Mouse (Mus musculus) hindlimb bud, embryonic 11.5 days (tissue): Measurements from ENCODE around the gene Crhr2.

Experiments
- DNase-seq: peaks from one replicate; pipeline ENCODE4 v3.0.0-alpha.2; 2012; ENCODE audit warnings: low read depth, low spot score; ENCODE audit errors: extremely low spot score

Crhr2 gene

GRCm38 (mm10) chr6:55132794-55133193, at the start of gene Crhr2:
Gene Crhr2, minus strand, starts transcription at chr6:55133016.
- no peak for DNase-seq

DNA sequence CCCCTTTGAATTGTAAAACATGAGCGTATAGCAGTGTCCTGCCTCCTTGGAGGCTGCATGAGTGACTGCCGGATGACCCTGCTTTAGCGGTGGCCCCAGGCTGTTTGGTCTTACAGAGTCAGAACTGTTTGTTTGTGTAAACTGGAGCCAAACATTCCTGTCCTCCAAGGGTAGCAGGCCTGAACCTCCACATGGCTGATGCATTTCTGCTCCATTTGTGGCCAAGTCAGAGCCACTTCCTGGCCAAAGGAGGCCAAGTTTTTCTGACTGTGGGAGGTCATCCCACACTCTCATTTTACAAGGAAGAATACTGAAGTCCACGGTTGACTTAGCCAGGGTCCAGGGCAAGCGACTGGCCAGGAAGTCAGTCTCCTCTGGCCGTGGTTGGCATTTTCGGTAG, 46.7 kb upstream of the Crhr2 start:
- DNase-seq, result no peak

GRCm38 (mm10) chr6:55177060-55177732, 44.4 kb upstream of the Crhr2 start:
- no peak for DNase-seq

DNA sequence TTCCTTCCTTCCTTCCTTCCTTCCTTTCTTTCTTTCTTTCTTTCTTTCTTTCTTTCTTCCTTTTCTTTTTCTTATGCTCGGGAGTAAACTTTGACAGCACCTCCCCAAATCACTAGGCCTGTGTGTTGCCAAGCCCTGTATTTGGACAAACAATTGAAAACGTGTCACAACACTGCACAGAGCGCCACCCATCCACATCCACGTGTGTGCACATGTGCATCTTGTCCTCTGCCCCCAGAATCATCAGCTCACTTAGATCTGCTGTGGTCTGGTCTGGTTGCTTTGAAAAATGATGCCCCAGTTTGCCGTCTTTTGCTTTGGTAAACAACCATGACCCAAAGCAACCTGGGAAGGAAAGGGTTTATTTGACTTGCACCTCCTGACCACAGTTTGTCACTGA, 43.1 kb upstream of the Crhr2 start:
- no peak for DNase-seq

DNA sequence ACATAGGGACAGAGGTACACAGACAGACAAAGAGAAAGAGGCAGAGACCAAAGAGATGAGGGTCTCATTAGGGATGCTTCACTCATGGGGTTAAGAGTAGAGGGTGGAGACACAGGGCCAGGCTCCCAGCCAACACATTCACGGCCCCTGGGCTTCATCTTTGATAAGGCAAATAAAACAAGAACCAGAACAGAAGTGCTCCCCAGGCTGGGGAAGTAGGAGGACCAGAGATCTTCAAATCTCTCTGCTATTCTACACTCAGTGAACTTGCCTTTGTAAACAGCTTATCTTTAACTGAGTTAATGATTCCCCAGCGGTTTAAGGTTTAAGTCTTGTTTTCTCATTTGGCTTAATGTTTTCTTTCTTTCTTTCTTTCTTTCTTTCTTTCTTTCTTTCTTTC, 42.6 kb upstream of the Crhr2 start:
- no peak for DNase-seq

- no peak for DNase-seq
Observed at GRCm38 (mm10) chr6:55174741-55175181, 41.9 kb upstream of the Crhr2 start, which contains the start of gene Inmt. Gene Inmt, minus strand, starts transcription at chr6:55175043.

GRCm38 (mm10) chr6:55173941-55174349, 41.1 kb upstream of the Crhr2 start:
- DNase-seq, result no peak

- DNase-seq, result no peak
Observed at GRCm38 (mm10) chr6:55173171-55173570, 40.4 kb upstream of the Crhr2 start.

- DNase-seq, result no peak
Observed at GRCm38 (mm10) chr6:55171638-55172037, 38.8 kb upstream of the Crhr2 start.

GRCm38 (mm10) chr6:55169818-55170217, 37.0 kb upstream of the Crhr2 start:
- no peak for DNase-seq

DNA sequence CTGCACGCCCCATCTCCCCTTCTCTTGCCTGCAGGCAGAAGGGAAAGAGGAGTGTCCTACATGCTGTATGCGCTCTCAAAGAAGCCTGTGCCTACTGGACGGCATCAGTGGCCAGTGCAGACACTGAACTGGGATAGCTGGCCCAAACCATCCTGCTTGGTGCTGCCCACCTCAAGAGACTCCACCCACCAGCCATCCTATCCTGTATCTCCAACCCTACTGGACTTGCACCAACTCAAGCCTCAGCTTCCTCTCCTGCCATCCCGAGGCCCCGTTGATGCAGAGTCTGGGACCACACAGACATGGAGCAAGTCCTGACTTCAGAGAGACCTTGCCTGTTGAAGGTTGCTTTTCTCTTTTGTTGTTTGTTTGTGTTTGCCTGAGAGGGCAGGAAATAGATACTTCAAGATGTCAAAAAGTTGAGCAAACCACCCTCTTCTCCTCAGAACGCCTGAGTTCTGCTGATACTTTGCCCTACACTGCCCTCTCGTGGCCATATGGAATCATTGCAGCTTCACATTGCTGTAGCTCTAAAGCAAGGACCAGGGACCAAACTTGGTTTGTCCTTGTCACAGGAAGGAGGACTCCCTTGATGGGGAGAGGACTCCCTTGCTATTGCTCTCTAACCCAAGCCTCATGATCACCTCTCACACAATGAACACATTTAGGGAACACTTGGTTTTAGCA, 34.1 kb upstream of the Crhr2 start:
- peak; percentile 63 for DNase-seq

- no peak for DNase-seq
Observed at GRCm38 (mm10) chr6:55163046-55163584, 30.3 kb upstream of the Crhr2 start.

- no peak for DNase-seq
Observed at GRCm38 (mm10) chr6:55161311-55161761, 28.5 kb upstream of the Crhr2 start.

DNA sequence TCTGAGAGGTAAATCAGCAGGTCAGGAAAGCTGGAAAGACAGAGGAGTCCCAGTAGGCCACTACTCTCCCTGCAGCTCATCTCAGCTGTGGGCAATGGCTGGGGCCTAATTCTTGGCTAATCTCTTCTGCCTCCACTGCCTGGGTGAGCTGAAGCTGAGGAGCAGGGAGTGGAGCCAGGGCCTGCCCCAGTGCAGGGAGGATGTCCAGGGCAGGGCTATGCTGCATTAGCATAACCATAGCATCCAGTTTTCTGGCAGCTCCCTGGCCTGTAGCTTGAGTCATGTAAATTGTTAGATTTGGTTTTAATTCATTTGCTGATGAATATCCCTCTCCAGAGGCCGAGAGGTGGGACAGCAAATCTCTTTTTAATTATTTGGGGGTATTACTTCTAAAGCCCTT, 26.4 kb upstream of the Crhr2 start:
- DNase-seq, result no peak

- DNase-seq, result no peak
Observed at GRCm38 (mm10) chr6:55152226-55152625, 19.4 kb upstream of the Crhr2 start.

DNA sequence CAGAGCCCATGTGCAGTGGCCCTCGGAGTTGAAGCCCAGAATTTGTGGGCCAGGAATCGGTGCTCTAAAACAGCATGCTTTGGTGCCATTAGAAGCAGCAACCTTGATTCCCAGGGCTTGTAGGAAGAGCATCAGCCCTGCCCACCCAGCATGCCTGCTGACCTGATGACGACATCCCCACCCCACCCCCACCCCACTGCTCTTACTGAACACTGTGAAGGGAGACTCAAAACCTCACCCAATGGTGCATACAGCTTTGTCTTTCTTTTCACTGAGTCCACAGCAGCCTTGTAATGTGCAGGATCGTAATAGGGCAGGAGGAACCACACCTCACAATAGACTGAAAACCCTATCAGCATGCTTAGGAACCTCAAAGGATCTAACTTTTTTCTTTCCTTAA, 13.3 kb upstream of the Crhr2 start:
- no peak for DNase-seq

DNA sequence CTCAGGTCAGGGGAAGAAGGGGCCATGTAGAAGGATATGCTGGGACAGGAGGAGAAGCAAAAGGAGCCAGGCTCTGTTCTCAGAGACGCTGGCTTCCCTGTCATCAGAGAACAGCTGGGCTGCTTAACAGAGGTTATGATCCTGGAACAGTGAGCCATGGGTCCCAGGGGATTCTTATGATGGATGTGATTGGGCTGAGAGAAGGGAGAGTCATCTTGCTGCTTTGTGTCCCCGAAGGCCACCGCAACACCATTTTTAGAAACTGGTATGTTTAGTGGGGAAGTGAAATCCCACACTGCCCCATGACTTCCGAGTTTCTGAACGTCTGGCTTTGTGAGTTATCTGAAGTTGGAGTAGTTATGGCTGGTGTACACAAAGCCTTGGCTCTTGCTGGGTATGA, 12.5 kb upstream of the Crhr2 start:
- DNase-seq, result no peak

DNA sequence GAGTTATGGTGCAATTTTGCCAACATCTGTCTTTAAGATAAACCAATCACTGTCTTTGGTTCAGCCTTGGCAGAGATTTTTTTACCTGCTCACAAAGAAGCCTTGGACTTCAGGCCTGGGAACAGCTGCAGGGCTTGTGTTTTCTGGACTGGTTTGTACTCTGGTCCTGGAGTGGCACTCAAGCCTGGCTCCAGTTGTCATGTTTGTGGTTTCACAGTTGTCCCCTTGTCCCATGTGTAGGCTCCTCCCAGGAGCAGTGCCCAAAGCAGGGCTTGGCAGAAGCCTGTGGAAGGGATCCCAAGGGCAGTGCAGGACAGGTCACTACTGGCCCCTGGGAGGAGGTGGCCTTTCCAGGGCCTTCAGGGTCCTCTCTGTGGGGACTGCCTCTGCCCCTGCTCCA, 5.5 kb upstream of the Crhr2 start:
- DNase-seq, result no peak

DNA sequence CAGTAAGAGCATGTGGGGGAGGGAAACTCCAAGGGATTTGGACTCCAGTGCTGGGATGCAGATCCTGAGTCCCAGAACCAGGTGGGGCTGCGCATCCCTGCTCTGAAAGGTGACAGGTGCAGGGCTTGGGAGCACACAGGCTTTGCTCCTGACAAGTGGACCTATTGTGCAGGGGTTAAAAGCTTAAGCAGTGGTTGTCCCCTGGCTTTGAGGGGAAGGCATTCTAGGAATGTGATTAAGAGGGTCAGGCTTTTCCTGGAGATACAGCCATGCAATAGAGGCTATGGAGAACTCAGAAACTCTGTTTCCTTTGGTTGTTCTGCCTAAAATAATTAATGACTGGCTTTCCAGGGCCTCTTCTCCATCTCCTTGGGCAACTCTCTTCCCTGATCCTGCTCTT, 609 bp upstream of the Crhr2 start:
- DNase-seq, result no peak

DNA sequence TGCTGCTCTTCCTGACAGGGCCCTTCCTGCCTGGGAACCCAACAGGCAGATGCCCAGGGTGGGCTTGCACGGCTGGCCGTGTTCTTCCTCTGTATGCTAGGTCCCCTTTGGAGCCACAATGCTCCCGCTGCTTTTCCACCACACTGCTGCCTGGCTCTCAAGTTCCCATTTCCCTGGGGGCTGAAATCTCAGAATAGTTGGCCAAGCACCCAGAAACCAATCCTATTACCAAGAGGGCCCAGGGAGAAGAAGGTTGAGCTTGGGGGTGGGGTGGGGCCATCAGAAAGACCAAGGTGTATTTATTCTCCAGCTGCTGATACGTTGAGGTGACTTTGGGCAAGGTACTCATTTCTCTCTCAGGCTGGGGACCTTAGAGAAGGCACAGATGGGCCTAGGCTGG, 1.5 kb downstream of the Crhr2 start:
- no peak for DNase-seq

- DNase-seq, result no peak
Observed at GRCm38 (mm10) chr6:55130631-55131030, 2.2 kb downstream of the Crhr2 start.

GRCm38 (mm10) chr6:55128391-55128790, 4.4 kb downstream of the Crhr2 start:
- no peak for DNase-seq
